ENCODE assay signal across 8 mouse cellular contexts in genomic region chr11:54438366-54438781, GRCm38 (mm10). TPM values are rescaled to one million over a fixed set of nuclear protein-coding genes. Genes with fewer than 3 reads are reported as not detected.
A peak's percentile ranks its signal among the peaks of the same experiment; 100 is the strongest.
DNase-seq lines count a peak whose midpoint lies in the region; ATAC-seq and TF ChIP-seq lines count a peak whose summit lies in the region.

No protein-coding gene starts in this region.

- intact Hi-C loops in gastrocnemius, postnatal 14 days (cut with DNase I; ENCODE audit: low total_unique reads) = no loop called here

- TF ChIP-seq CTCF in liver, embryonic 14.5 days (IDR thresholded peaks at IDR 0.05; ENCODE audit: low read depth) = no peak

- under 1% methylated on average over 33 of the region's 47 CpGs for WGBS in kidney, embryonic 14.5 days
- under 1% methylated on average over 47 of the region's 47 CpGs for WGBS in liver, embryonic 14.5 days (ENCODE audit: insufficient replicate concordance)

- H3K4me2 ChIP-seq in kidney, embryonic 14.5 days (replicated peaks; ENCODE audit: low read depth, low read length) = peak overlapping the region; percentile 55
- H3K4me2 ChIP-seq in liver, embryonic 14.5 days (ENCODE audit: low read depth) = peak overlapping the region; percentile 61

- ATAC-seq in common myeloid progenitor, adult 5-6 weeks (replicated peaks; ENCODE audit: low read depth, poor library complexity, severe bottlenecking) = peak; percentile 37
- ATAC-seq in kidney, embryonic 14.5 days (ENCODE audit: low FRiP score, low TSS enrichment) = no peak; the same call in 1 of the 2 replicates
- ATAC-seq in liver, embryonic 14.5 days (ENCODE audit: insufficient read depth) = peak; percentile 81

- no peaks in the 10 kb centered on the region for H3K27me3 ChIP-seq in kidney, embryonic 14.5 days (ENCODE audit: control insufficient read depth, insufficient read depth, low read length)
- no peaks in the 10 kb centered on the region; the same call in 1 of the 2 replicates for H3K27me3 ChIP-seq in liver, embryonic 14.5 days (ENCODE audit: control insufficient read depth, insufficient read depth, low read length)

- TF ChIP-seq EP300 in liver, embryonic 14.5 days (IDR thresholded peaks at IDR 0.05; ENCODE audit: low read depth) = no peak

- H3K4me1 ChIP-seq in kidney, embryonic 14.5 days (ENCODE audit: control insufficient read depth, insufficient read depth, low read length) = no peaks in the 10 kb centered on the region
- peaks cover 6 to 13% of the 10 kb centered on the region in 2 experiments for H3K4me1 ChIP-seq in liver, embryonic 14.5 days (replicated peaks; ENCODE audit: control insufficient read depth in 2 of 2, insufficient read depth in 2 of 2, low read length in 1 of 2)

- no peaks in the 10 kb centered on the region for H3K36me3 ChIP-seq in kidney, embryonic 14.5 days (ENCODE audit: control insufficient read depth, insufficient read depth, low read length)
- no peaks in the 10 kb centered on the region for H3K36me3 ChIP-seq in liver, embryonic 14.5 days (replicated peaks; ENCODE audit: control insufficient read depth, insufficient read depth, low read depth)

- DNase-seq in CD4-positive, CD25-positive, alpha-beta regulatory T cell, adult 2 months (ENCODE audit: low read depth, low spot score) = peak; percentile 72
- DNase-seq in T-cell, adult 2 months (ENCODE audit: low spot score) = peak; percentile 47
- peak; percentile 66 for DNase-seq in gastrocnemius, postnatal 14 days
- DNase-seq in liver, embryonic 14.5 days (ENCODE audit: low read depth in 3 of 3, low spot score in 3 of 3) = peak in 2 of 3 experiments; percentile 30 to 39
- DNase-seq in naive thymus-derived CD4-positive, alpha-beta T cell, adult 2 months (ENCODE audit: low read depth) = peak; percentile 66
- DNase-seq in testis, postnatal 10 days (ENCODE audit: low spot score) = peak; percentile 74

- peak overlapping the region; percentile 72 for H3K4me3 ChIP-seq in kidney, embryonic 14.5 days (ENCODE audit: low read length)
- H3K4me3 ChIP-seq in liver, embryonic 14.5 days (ENCODE audit: insufficient read depth in 1 of 2, low read depth in 2 of 2, low read length in 2 of 2) = peak overlapping the region; percentile 76 to 94

- peak overlapping the region; percentile 79; the same call in 1 of the 2 replicates for H3K27ac ChIP-seq in kidney, embryonic 14.5 days (ENCODE audit: low read depth, low read length)
- peak overlapping the region; percentile 65 for H3K27ac ChIP-seq in liver, embryonic 14.5 days

- peak overlapping the region; percentile 86 for H3K9ac ChIP-seq in kidney, embryonic 14.5 days (ENCODE audit: low read depth, low read length)
- H3K9ac ChIP-seq in liver, embryonic 14.5 days (replicated peaks) = peak overlapping the region; percentile 98

- no peaks in the 10 kb centered on the region for H3K9me3 ChIP-seq in kidney, embryonic 14.5 days (ENCODE audit: control insufficient read depth, low read length)
- no peaks in the 10 kb centered on the region for H3K9me3 ChIP-seq in liver, embryonic 14.5 days (ENCODE audit: control insufficient read depth, low read length)

RNA-seq across cellular contexts. Expression of gene Fnip1, which starts 0.4 kb away (rescaled TPM):
- 25.4 and 26.4 TPM in 2 replicates for total RNA-seq in common myeloid progenitor, adult 5-6 weeks (2017)
- total RNA-seq in gastrocnemius, postnatal 14 days (2021) = 10 to 100 TPM; 17.6 to 20.0 TPM
- polyA plus RNA-seq in kidney, embryonic 14.5 days (2014; fragmentation: Nextera tagmentation; extraction: Ambion mirVana) = 9.0 and 12.6 TPM in 2 replicates
- 1.7 and 2.6 TPM in 2 replicates for polyA plus RNA-seq in liver, embryonic 14.5 days (2012; rRNA removed)
- 4.6 and 4.9 TPM in 2 replicates for polyA plus RNA-seq in liver, embryonic 14.5 days (2014; fragmentation: Nextera tagmentation; extraction: Ambion mirVana)
